Mouse (Mus musculus): ENCODE results near the gene Uaca.

Gene Uaca

DNA sequence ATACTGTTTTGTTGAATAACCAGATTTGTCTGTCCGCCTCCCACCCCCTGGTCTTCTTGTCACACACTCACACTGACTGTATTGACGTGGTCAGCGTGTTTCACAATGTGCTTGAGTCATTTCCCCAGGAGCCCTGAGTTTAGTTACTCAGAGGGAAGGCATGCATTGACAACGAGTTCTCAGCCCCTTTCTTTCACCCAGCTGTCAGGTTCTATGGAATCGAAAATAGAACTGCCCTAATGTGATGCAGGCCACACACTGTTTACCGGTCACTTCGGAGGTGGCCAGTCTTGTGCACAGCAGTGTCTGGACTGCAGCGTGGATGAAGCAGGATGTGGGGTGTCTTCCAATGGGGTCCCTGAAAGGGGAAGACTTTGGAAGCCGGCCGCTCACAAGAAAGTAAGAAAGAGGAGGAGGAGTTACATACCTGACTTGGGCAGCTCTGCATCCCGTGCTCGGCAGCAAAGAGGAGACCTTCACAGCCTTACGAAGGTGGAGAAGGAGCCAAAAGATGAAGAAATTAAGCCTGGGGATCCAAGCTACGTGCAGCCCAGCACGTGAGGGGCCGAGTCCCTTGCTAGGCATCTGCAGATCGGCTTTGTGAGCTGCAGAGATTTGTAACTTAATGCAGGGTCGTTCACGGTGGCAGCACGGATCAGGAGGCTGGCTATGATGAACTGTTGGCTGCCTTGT, 43.3 kb downstream of the Uaca start:
- peak; percentile 49 for DNase-seq (ENCODE audit: low spot score)

DNA sequence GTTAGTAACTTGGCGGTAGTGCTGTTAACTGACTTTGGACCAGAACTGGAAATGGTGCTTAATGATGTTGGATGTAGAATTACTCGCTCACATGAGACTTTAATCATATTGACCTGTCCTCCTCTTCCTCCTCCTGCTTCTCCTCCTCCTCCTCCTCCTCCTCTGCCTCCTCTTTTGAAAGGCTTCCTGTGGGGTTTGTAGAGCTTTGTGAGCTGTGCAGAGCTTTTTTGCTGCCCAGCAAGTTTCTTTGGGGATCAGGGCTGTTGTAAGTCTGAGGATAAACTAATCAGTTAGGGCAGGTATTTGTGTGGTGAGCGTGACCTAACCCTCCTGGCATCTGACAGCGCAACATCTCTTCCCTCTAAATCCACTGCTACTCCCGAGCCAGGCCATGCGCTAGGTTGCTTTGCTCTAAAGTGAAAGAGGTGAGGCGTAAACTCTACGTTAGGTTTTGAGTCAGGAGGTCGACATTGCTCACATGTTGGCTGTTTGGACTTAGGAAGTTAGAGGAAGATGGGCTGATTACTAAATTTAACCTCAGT, 44.1 kb downstream of the Uaca start:
- DNase-seq (ENCODE audit: low spot score) = no peak

DNA sequence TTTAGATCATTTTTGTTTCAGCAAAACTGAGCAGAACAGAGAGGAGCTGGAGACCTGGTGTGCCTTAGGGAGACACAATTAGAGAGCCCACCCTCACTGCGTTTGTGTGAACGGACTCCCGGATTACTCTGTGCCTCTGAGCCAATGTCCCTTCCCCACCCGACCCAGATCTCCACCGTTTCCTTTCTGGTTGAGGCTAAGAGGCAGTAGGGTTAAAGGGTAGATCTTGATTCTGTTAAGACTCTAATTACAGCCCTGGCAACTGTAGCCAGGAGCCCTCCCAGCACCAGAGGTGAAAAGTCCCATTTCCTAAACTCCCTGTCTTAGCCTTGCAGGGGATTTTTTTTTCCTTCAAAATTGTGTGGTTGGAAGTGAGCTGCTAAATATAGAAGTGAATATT, 47.1 kb downstream of the Uaca start:
- no peak for DNase-seq (ENCODE audit: low spot score)

DNA sequence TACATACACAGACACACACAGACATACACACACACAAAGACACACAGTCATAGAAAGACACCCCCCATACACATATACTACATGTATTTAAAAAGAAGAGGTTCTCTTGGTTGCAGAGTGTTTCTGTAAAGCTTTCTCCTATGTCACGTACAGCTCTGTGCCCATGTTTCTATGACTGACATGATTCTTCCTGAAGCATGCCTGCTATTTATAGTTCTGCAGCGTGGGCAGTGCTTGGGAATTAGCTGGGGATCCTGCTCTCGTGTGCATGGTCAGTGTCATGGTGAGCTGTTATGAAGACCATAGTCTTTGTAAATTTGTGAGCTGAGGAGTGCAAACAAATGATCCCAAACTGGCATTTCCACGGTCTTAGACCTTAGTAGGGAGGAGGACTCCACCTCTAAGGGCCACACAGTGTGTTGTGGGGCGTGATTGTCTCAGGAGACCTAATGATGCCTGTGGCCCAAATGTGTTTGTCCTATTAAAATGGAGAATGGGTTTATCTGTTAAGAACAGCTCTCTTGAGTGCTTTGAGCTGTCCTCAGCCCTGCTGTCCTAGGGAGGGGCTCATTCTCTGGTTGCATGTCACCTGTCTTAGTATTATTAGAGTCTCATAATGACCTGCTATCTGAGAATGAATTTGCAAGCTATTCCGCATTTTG, 49.2 kb downstream of the Uaca start:
- DNase-seq (ENCODE audit: low spot score) = no peak

DNA sequence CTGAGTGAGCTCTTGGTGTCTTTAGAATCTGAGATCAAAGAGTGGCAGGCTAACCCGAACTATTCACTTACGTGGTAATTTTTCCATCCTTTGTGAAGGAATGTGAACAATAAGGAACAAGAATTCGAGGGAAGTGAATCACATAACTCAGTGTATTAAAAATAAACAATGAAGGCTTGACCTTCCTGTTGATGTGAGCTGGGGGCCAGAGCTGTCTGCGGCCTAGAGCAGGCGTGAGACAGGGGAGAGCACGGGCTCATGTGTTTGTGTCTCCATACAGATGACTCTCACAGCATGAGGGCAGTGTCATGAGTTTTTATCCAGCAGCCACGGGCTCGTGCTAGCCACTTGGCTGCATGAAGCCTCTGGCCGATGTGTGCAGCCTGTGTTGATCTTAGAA, 54.4 kb downstream of the Uaca start:
- peak; percentile 50 for DNase-seq (ENCODE audit: low spot score)

DNA sequence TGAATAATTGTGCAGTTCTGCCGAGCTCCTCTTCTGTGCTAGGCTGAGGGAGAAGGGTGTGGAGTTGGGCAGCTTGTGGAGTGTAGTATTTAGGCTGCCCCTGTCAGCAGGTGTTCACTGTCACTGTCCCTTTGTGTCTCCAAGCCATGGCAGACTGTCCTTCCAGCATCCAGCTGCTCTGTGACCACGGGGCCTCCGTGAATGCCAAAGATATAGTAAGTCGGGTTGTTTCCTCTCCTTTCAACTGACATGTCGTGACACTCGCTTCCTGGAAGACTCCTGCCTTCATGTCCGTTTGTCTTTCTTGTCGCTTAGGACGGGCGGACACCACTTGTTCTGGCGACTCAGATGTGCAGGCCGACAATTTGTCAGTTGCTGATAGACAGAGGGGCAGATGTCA, 55.6 kb downstream of the Uaca start:
- DNase-seq (ENCODE audit: low spot score) = no peak

DNA sequence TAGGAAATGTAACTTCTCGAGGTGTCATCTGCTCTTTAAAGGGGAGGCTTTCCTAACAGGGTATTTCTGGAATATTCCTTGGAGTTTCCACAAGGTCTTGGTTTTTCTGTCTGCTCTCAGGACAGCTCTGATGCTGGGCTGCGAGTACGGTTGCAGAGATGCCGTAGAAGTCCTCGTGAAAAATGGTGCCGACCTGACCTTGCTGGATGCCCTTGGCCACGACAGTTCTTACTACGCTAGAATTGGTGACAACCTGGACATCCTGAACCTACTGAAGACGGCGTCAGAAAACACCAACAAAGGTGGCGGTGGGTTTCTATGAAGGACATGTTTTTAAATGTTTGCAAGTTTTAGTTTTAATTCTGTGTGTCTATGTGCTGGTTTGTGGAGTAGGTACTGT, 59.9 kb downstream of the Uaca start:
- no peak for DNase-seq (ENCODE audit: low spot score)

DNA sequence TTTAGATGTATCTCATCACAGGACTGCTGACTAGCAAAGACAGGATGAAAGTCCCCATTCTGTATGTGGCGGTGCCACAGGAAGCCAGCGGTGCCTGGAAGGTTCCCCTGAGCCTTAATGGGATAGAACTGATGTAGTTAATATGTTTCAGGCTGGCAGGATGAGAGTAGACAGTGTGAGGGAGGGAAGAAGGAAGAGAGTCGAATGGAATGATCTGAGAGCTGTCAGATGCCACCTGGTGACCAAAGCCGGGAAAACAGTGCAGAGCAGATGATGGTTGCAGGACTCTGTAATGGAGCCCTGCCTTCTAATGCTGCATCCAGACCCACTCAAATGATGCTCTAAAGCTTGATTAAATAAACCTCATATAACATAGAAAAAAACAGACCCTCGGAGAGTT, 63.5 kb downstream of the Uaca start:
- DNase-seq (ENCODE audit: low spot score) = peak; percentile 48

DNA sequence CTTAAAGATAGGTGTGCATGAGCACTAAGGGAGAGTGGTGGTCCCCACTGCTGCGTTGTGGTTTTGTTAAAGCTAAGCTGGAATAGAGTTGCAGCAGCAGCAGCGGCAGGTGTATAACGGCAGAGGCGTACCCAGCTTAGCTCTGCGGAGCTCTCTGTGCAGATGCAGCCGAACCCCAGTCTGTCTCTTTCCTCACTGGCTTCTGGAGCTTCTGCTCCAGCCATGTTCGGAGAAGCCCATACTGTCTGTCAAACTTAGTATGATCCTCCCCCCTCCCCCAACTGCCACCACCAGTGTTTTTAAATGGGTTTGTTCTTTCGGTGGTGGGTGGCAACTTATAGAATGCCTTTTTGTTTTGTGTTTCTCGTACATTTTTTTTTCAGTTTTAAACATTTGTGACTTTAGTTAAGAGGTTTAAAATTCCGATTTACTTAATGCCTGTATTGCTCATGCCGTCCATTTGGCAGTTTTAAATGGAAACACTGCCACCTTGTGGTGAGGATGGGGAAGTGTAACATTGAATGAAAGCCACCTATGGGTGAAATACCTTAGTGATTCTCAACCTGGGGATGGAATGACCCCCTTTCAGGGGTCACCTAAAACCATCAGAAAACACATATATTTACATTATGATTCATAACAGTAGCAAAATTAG, 64.1 kb downstream of the Uaca start:
- peak; percentile 62 for DNase-seq (ENCODE audit: low spot score)

DNA sequence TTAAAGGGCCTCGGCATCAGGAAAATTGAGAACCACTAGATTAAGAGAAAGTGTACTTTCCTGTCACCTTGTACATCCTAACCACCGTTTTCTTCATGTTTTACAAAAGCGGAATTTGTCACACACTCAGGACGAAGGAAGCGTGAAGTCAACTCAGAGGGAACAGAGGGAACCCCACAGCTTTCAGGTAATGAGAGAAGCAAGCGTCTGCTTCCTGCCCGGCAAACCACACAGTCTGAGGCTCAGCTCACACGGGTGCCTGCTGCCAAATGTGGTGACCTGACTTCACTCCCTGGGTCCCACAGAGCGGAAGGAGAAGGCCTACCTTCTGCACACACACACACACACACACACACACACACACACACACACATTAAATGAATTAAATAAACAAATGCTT, 64.7 kb downstream of the Uaca start:
- DNase-seq (ENCODE audit: low spot score) = no peak

DNA sequence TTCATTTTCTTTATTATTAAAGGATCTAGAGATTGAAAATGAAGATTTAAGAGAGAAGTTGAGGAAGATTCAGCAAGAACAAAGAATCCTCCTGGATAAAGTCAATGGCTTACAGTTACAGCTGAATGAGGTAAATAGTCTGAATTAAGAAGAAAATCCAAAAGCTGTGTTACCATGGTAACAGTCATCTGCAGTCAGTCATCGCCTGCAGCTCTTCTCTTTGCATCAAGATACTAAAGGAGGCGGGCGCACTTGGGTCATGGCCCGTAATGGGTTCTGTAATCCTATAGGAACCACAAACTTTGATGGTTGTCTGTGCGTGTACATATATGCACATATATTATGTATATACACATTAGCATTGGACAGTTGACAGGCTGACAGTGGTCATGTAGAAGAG, 66.7 kb downstream of the Uaca start:
- no peak for DNase-seq (ENCODE audit: low spot score)

DNA sequence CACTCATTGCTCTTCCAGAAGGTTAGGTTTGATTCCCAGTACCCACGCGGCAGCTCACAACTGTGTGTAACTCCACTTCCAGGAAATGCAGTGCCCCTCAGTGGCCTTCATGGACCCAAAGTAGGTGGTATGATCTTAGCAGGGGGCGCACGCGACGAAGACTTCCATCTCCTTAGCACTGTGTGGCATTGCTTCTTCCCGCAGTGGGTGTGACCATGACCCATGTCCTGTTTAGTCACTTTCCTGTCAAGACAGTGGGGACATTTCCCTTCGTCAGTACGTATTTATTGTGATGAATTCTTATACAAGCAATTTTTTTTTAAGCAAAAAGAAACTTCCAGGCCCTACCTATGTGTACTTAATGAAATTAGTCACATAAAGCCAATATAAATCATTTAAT, 70.3 kb downstream of the Uaca start:
- DNase-seq (ENCODE audit: low spot score) = peak; percentile 57

DNA sequence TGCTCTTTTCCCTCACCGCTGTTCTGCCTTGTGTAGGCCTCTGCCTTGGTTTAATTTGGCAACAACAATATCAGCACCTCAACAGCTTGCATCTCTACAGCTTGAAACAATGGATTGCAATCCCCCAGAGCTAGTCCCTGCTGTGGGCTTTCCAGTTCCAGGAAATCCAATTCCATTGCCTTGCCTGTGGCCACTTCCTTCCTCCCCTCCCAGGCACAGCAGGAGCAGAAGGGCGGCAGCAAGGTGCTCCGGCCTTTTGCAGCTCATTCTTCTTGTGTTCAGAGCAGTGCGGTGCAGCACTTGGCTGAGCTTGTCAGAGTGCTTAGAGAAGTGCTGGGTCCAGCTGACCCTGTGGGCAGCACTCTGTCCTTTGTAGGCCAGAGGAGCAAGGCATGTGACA, 71.5 kb downstream of the Uaca start:
- DNase-seq (ENCODE audit: low spot score) = peak; percentile 39

DNA sequence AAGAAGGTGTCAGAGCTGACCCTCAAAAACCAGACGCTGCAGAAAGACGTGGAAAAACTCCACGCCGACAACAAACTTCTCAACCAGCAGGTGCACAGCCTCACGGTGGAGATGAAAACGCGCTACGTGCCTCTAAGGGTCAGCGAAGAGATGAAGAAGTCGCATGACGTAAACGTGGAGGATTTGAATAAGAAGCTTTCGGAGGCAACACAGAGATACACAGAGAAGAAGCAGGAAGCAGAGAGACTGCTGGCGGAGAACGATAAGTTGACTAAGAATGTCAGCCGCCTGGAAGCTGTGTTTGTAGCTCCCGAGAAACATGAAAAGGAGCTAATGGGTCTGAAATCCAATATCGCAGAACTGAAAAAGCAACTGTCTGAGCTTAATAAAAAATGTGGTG, 76.1 kb downstream of the Uaca start:
- no peak for DNase-seq (ENCODE audit: low spot score)

DNA sequence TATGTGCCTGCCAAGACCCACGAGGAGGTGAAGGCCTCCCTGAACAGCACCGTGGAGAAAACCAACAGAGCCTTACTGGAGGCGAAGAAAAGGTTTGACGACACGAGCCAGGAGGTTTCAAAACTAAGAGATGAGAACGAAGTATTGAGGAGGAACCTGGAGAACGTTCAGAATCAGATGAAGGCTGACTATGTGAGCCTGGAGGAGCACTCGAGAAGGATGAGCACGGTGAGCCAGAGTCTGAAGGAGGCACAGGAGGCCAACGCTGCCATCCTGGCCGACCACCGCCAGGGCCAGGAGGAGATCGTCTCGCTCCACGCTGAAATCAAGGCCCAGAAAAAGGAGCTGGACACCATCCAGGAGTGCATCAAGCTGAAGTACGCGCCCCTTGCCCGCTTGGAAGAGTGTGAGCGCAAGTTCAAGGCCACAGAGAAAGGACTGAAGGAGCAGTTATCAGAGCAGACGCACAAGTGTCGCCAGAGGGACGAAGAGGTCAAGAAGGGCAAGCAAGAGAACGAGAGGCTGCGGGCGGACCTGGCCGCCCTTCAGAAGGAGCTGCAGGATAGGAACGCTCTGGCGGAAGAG, 76.7 kb downstream of the Uaca start:
- no peak for DNase-seq (ENCODE audit: low spot score)

DNA sequence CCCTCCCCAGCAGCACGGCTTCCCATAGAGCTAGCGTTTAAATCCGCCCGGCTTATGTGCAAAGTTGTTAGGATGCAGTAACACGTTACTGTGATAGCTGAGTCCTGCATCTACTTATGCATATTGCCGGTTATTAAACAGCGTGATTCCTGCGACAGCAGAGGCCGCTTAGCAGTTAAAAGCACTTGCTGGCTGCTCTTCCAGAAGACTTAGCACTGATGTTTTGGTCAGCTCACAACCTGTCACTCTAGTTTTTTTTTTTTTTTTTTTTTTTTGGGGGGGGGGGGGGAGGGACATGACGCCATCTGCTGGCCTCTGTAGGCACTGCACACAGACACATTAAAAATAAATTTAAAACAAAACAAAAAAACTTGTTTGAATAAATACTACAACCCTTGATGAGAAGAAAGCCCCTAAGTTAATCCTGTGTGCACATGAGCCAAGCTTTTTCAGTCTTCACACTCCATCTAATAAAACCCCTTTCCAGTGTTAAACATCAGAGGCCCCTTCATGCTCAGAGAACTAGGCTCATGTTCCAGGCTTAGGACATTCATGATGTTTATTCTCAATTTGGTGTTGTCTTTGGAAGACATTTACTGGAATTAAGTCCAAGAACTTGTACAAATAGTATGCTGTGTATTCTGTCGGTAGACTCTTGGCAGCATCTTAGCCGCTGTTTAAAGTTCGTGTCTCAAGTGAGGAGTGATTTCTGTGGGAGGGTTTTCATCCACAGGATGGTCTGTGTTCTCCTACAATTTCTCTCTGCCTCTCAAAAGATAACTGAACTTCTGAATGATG, 79.1 kb downstream of the Uaca start:
- DNase-seq (ENCODE audit: low spot score) = no peak

DNA sequence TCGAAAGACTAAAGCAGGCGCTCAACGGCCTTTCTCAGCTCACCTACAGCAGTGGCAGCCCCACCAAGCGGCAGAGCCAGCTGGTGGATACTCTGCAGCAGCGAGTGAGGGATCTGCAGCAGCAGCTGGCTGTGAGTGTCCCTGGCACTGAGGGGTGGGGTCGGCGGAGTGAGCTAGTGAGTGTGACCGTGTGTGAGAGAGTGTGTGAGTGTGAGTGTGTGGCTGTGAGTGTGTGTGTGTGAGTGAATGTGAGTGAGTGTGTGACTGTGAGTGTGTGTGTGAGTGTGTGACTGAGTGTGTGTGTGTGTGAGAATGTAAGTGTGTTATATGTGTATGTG, 79.7 kb downstream of the Uaca start:
- DNase-seq (ENCODE audit: low spot score) = no peak

DNA sequence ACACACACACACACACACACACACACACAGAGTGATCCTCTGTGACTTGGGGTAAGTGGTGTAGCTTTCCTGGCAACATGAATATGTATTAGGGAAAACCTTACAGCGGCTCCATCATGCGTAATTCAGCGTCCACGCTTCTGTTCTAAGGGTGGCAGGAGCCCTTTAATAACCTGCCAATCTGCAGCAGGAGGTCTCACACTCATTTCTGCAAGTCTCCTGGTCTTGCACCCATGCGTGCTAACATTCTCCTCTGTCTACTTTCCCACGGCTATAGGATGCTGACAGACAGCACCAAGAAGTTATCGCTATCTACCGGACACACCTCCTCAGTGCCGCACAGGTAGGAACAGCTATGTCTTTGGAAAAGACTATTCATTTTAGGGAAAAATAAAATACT, 81.7 kb downstream of the Uaca start:
- no peak for DNase-seq (ENCODE audit: low spot score)

DNA sequence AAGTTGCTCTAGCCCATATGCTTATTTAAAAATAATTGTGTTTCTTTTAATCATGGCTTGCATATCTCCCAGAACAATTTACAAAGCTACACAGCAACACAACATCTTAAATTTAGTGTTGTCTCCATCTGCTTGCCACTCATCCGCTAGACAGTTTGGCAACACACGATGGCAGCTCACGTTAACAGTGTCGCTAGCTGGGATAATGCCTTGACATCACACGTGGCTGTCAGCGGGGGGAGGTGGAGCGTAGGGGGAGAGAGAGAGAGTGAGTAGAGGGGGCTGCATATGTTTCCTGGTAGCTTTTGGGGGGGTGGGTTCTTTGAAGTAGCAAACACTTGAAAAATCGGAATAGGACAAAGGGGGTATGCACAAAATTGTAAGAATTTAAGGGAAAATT, 82.2 kb downstream of the Uaca start:
- DNase-seq (ENCODE audit: low spot score) = no peak

DNA sequence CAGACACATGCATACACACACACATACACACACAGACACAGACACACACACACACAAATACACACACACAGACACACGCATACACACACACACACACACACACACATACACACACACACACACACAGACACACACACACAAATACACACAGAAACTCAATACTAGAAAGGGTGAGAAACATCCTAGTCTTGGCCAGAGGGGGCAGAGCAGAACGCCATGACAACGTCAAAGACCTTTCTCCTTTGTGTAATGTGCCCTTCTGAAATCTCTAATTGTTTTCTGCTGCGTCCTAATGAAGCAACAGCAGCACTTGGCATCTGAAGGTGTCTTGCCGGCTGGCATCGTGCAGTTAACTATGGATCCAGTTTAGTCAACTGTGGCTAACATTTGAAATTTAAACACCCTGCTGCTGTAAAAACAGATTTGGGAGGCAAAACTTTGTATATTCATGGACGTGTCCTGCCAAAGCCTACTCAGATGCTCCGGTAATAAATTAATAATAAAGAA, 83.8 kb downstream of the Uaca start:
- no peak for DNase-seq (ENCODE audit: low spot score)

DNA sequence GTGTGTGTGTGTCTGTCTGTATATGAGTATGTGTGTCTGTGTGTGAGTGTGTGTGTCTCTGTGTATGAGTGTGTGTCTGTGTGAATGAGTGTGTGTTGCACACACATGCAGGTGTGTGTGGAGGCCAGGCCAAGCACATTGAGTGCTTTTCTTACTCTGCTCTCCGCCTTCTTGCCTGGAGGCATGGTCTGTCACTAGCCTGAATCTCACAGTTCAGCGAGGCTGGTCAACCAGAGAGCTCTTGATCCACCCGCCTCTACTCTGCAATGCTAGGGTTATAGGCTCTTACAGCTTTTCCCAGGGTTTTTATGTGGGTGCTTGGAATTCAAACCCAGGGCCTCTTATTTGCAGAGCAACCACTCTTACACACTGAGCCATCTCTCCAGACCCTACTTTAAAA, 84.3 kb downstream of the Uaca start:
- no peak for DNase-seq (ENCODE audit: low spot score)

DNA sequence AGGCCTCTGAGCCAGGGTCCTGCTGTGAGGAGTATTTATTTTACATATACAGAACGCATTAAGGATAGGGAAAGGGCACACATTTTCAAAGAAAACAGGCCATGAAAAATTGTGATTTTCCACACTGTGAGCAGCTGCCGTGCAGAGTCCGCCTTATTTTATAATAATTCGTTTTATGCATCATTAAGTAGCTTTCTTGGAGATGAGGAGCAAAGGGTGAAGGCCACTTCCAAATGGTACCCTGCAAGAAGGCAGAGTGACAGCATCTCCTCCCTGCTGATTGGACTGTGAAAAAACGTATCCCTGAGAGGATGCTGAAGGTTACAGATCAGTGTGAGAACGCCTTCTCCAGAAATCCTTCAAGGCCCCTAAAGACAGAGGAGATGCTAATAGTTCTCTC, 90.8 kb downstream of the Uaca start:
- DNase-seq (ENCODE audit: low spot score) = no peak
